Mouse (Mus musculus) MEL (cell line): ENCODE results near the gene Slit2. TPM values are rescaled to one million over a fixed set of nuclear protein-coding genes. Genes with fewer than 3 reads are reported as not detected.

ENCODE experiments used
- DNase-seq: peaks from one replicate; pipeline ENCODE4 v3.0.0; 2011; ENCODE audit warnings: low read depth, low spot score
- H3K27ac ChIP-seq: 2 replicates; pipeline ENCODE4 v1.5.1; 2012; ENCODE audit warnings: low read depth, mild to moderate bottlenecking, control low read depth, low read length, moderate library complexity; ENCODE audit not compliant: control insufficient read depth
- H3K27me3 ChIP-seq, 2 experiments: fragments of 150-350 bp in 1 of 2; sonication (generic) in 1 of 2; 2 replicates each; pipeline ENCODE4 v1.6.1; 2012; ENCODE audit warnings: low read length in 2 of 2, mild to moderate bottlenecking in 2 of 2, improper control_type of control experiment in 1 of 2, moderate library complexity in 1 of 2; ENCODE audit not compliant: insufficient read depth in 2 of 2, control insufficient read depth in 1 of 2
- H3K36me3 ChIP-seq, 2 experiments: 2 replicates each; pipeline ENCODE4 v1.6.1; 2012 to 2014; ENCODE audit warnings: low read length in 2 of 2, improper control_type of control experiment in 1 of 2, inconsistent platforms in 1 of 2, mild to moderate bottlenecking in 1 of 2; ENCODE audit not compliant: insufficient read depth in 2 of 2, control insufficient read depth in 1 of 2
- H3K4me1 ChIP-seq, 2 experiments: fragments of 150-350 bp in 1 of 2; sonication (generic) in 1 of 2; 2 replicates each; pipeline ENCODE4 v1.6.1; 2012; ENCODE audit warnings: low read length in 2 of 2, improper control_type of control experiment in 1 of 2, mild to moderate bottlenecking in 1 of 2; ENCODE audit not compliant: insufficient read depth in 2 of 2, control insufficient read depth in 1 of 2
- H3K4me3 ChIP-seq, 2 experiments: fragments of 150-350 bp in 1 of 2; sonication (generic) in 1 of 2; 2 replicates each; pipeline ENCODE4 v1.5.1; 2012; ENCODE audit warnings: low read depth in 2 of 2, low read length in 2 of 2, mild to moderate bottlenecking in 2 of 2, moderate library complexity in 2 of 2, control low read depth in 1 of 2, improper control_type of control experiment in 1 of 2; ENCODE audit not compliant: control insufficient read depth in 1 of 2, insufficient read depth in 1 of 2
- H3K79me2 ChIP-seq: 2 replicates; pipeline ENCODE4 v1.6.1; 2012; ENCODE audit warnings: mild to moderate bottlenecking, low read length, moderate library complexity; ENCODE audit not compliant: control insufficient read depth, poor library complexity, insufficient read depth
- H3K9ac ChIP-seq: 2 replicates; pipeline ENCODE4 v1.6.1; 2012; ENCODE audit warnings: low read depth, mild to moderate bottlenecking, control low read depth, low read length, moderate library complexity; ENCODE audit not compliant: control insufficient read depth, poor library complexity, severe bottlenecking
- H3K9me3 ChIP-seq: fragments of 150-350 bp; sonication (generic); replicated peaks from 2 replicates; pipeline ENCODE4 v1.6.1; 2012; ENCODE audit warnings: mild to moderate bottlenecking, low read length, improper control_type of control experiment, moderate library complexity; ENCODE audit not compliant: insufficient read depth
- BHLHE40 ChIP-seq: IDR thresholded peaks from 2 replicates; pipeline ENCODE4 v1.6.1; 2012; ENCODE audit warnings: low read depth, mild to moderate bottlenecking, inconsistent platforms, low read length, improper control_type of control experiment, borderline replicate concordance
- CHD1 ChIP-seq: IDR thresholded peaks from 2 replicates; pipeline ENCODE4 v1.6.1; 2012; ENCODE audit warnings: low read depth, mild to moderate bottlenecking, inconsistent platforms, low read length, improper control_type of control experiment
- CHD2 ChIP-seq: IDR thresholded peaks from 2 replicates; pipeline ENCODE4 v1.6.1; 2011; ENCODE audit warnings: low read length, improper control_type of control experiment
- CTCF ChIP-seq, 3 experiments: IDR thresholded peaks in 2 of 3; conservative IDR thresholded peaks in 1 of 3; 2 replicates each; pipeline ENCODE4 v1.5.1; 2011 to 2012; ENCODE audit warnings: low read length in 3 of 3, low read depth in 2 of 3, mild to moderate bottlenecking in 2 of 3, improper control_type of control experiment in 1 of 3, inconsistent platforms in 1 of 3, mixed read lengths in 1 of 3, moderate library complexity in 1 of 3; ENCODE audit not compliant: control insufficient read depth in 1 of 3, insufficient read depth in 1 of 3, poor library complexity in 1 of 3, severe bottlenecking in 1 of 3
- E2F4 ChIP-seq: IDR thresholded peaks from 2 replicates; pipeline ENCODE4 v1.6.1; 2011; ENCODE audit warnings: low read depth, low read length, improper control_type of control experiment, borderline replicate concordance
- GABPA ChIP-seq: IDR thresholded peaks from 2 replicates; pipeline ENCODE4 v1.6.1; 2012; ENCODE audit warnings: low read depth, mild to moderate bottlenecking, inconsistent platforms, low read length, improper control_type of control experiment, moderate library complexity
- KAT2A ChIP-seq: conservative IDR thresholded peaks from 2 replicates; pipeline ENCODE4 v1.6.1; 2012; ENCODE audit warnings: low read depth, low read length, improper control_type of control experiment, inconsistent platforms
- MAFK ChIP-seq: IDR thresholded peaks from 2 replicates; pipeline ENCODE4 v1.6.1; 2011; ENCODE audit warnings: low read depth, mild to moderate bottlenecking, low read length, improper control_type of control experiment, borderline replicate concordance
- MAZ ChIP-seq: IDR thresholded peaks from 2 replicates; pipeline ENCODE4 v1.6.1; 2012; ENCODE audit warnings: low read depth, mild to moderate bottlenecking, inconsistent platforms, low read length, improper control_type of control experiment
- MEF2A ChIP-seq: IDR thresholded peaks from 2 replicates; pipeline ENCODE4 v1.6.1; 2014; ENCODE audit warnings: low read depth, mild to moderate bottlenecking, inconsistent platforms, low read length, improper control_type of control experiment; ENCODE audit not compliant: poor library complexity, insufficient replicate concordance, severe bottlenecking; ENCODE audit errors: extremely low read depth
- MXI1 ChIP-seq: IDR thresholded peaks from 2 replicates; pipeline ENCODE4 v1.6.1; 2011; ENCODE audit warnings: mild to moderate bottlenecking, low read depth, low read length, improper control_type of control experiment
- MYB ChIP-seq: IDR thresholded peaks from 2 replicates; pipeline ENCODE4 v1.6.1; 2011; ENCODE audit warnings: mild to moderate bottlenecking, low read depth, low read length, improper control_type of control experiment
- MYC ChIP-seq: IDR thresholded peaks from 2 replicates; pipeline ENCODE4 v1.6.1; 2011; ENCODE audit warnings: low read depth, mild to moderate bottlenecking, low read length, improper control_type of control experiment, moderate library complexity
- POLR2A ChIP-seq, 2 experiments: IDR thresholded peaks; 2 replicates each; pipeline ENCODE4 v1.6.1; 2011 to 2012; ENCODE audit warnings: low read length in 2 of 2, mild to moderate bottlenecking in 2 of 2, control low read depth in 1 of 2, improper control_type of control experiment in 1 of 2, low read depth in 1 of 2, moderate library complexity in 1 of 2; ENCODE audit not compliant: control insufficient read depth in 1 of 2, insufficient read depth in 1 of 2, poor library complexity in 1 of 2
- POLR2AphosphoS2 ChIP-seq: IDR thresholded peaks from 2 replicates; pipeline ENCODE4 v1.6.1; 2011; ENCODE audit warnings: low read length, improper control_type of control experiment
- RAD21 ChIP-seq: IDR thresholded peaks from 2 replicates; pipeline ENCODE4 v1.6.1; 2011; ENCODE audit warnings: mild to moderate bottlenecking, low read depth, low read length, improper control_type of control experiment
- SIN3A ChIP-seq: IDR thresholded peaks from 2 replicates; pipeline ENCODE4 v1.6.1; 2012; ENCODE audit warnings: low read length, improper control_type of control experiment, inconsistent platforms
- SMC3 ChIP-seq: IDR thresholded peaks from 2 replicates; pipeline ENCODE4 v1.6.1; 2011; ENCODE audit warnings: low read depth, low read length, improper control_type of control experiment
- TAL1 ChIP-seq: IDR thresholded peaks from 2 replicates; pipeline ENCODE4 v1.6.1; 2012; ENCODE audit warnings: mild to moderate bottlenecking, inconsistent platforms, low read length, moderate library complexity, mixed read lengths
- UBTF ChIP-seq: IDR thresholded peaks from 2 replicates; pipeline ENCODE4 v1.6.1; 2012; ENCODE audit warnings: low read depth, mild to moderate bottlenecking, inconsistent platforms, low read length, improper control_type of control experiment, moderate library complexity, borderline replicate concordance; ENCODE audit not compliant: insufficient read depth
- ZKSCAN1 ChIP-seq: IDR thresholded peaks from 2 replicates; pipeline ENCODE4 v1.6.1; 2012; ENCODE audit warnings: low read depth, mild to moderate bottlenecking, inconsistent platforms, low read length, improper control_type of control experiment, moderate library complexity
- ZMIZ1 ChIP-seq: IDR thresholded peaks from 2 replicates; pipeline ENCODE4 v1.6.1; 2012; ENCODE audit warnings: low read depth, mild to moderate bottlenecking, inconsistent platforms, low read length, improper control_type of control experiment, moderate library complexity
- ZNF384 ChIP-seq: IDR thresholded peaks from 2 replicates; pipeline ENCODE4 v1.6.1; 2012; ENCODE audit warnings: low read depth, mild to moderate bottlenecking, inconsistent platforms, low read length, improper control_type of control experiment
- polyA plus RNA-seq, 2 experiments: library from polyadenylated mRNA; stranded (reverse) in 1 of 2; unstranded in 1 of 2; fragments of >175 nt in 1 of 2; fragments of >200 nt in 1 of 2; gene quantifications; 2 replicates each; pipeline versions ENCODE4 v1.2.1 to v1.2.4; 2012; ENCODE audit warnings: low replicate concordance in 2 of 2, low read depth in 1 of 2; ENCODE audit not compliant: insufficient read length in 2 of 2, insufficient read depth in 1 of 2, missing spikeins in 1 of 2
- total RNA-seq: library from RNA; depleted of rRNA; stranded (reverse); fragments of 300-350 nt; gene quantifications from 2 replicates; pipeline ENCODE4 v1.2.3, GENCODE M21; 2012; rRNA removed

Slit2 gene
- total RNA-seq = not detected in 2 replicates
- polyA plus RNA-seq = not detected

GRCm38 (mm10) chr5:47982941-47983701 lies at the start of gene Slit2:
Gene Slit2, plus strand, starts transcription at chr5:47983138.
- H3K27ac ChIP-seq = no peak within 1 kb of the TSS
- no peaks in the 10 kb centered on the region for H3K27me3 ChIP-seq
- no peak within 1 kb of the TSS for H3K4me3 ChIP-seq
- H3K9me3 ChIP-seq = no peaks in the 10 kb centered on the region
- H3K9ac ChIP-seq = no peak within 1 kb of the TSS
- no peaks in the 10 kb centered on the region for H3K36me3 ChIP-seq
- H3K79me2 ChIP-seq = no peaks in the 10 kb centered on the region
- H3K4me1 ChIP-seq = no peaks in the 10 kb centered on the region
- DNase-seq = no peak
- TF ChIP-seq MEF2A (no peak), CTCF (IDR thresholded peaks at IDR 0.05 in 2 of 3, conservative IDR thresholded peaks at IDR 0.05 in 1 of 3; ENCODE audit: control insufficient read depth in 1 of 3, insufficient read depth in 1 of 3, low read depth in 2 of 3, low read length in 3 of 3, poor library complexity in 1 of 3, severe bottlenecking in 1 of 3) (no peak), CHD2 (no peak), KAT2A (no peak), MAZ (no peak), POLR2A (IDR thresholded peaks at IDR 0.05; ENCODE audit: control insufficient read depth in 1 of 2, insufficient read depth in 1 of 2, low read depth in 1 of 2, low read length in 2 of 2, poor library complexity in 1 of 2) (no peak), E2F4 (no peak), MYB (no peak), MXI1 (no peak)
- TF ChIP-seq, all 39 proteins: peak for 0

GRCm38 (mm10) chr5:47938586-47939372 lies 44.2 kb upstream of the Slit2 start:
- H3K79me2 ChIP-seq = no peaks in the 10 kb centered on the region
- TF ChIP-seq MAFK (no peak), RAD21 (no peak), ZKSCAN1 (no peak), GABPA (no peak), SIN3A (no peak), TAL1 (no peak), CHD1 (no peak), CTCF (IDR thresholded peaks at IDR 0.05 in 2 of 3, conservative IDR thresholded peaks at IDR 0.05 in 1 of 3; ENCODE audit: control insufficient read depth in 1 of 3, insufficient read depth in 1 of 3, low read depth in 2 of 3, low read length in 3 of 3, poor library complexity in 1 of 3, severe bottlenecking in 1 of 3) (no peak), MYC (no peak), POLR2AphosphoS2 (no peak), SMC3 (no peak), UBTF (no peak), MAZ (no peak), ZNF384 (no peak), ZMIZ1 (no peak), BHLHE40 (no peak)
- no peaks in the 10 kb centered on the region for H3K27me3 ChIP-seq
- no peaks in the 10 kb centered on the region for H3K4me1 ChIP-seq
- no peak overlapping the region for H3K27ac ChIP-seq
- no peaks in the 10 kb centered on the region for H3K36me3 ChIP-seq
- H3K9ac ChIP-seq = no peak overlapping the region
- DNase-seq = no peak
- no peak overlapping the region for H3K4me3 ChIP-seq
- no peaks in the 10 kb centered on the region; the same call in 1 of the 2 replicates for H3K9me3 ChIP-seq
